Mouse (Mus musculus) gastrocnemius, postnatal 10 days (tissue): Measurements from ENCODE around the gene Stx2. TPM values are rescaled to one million over a fixed set of nuclear protein-coding genes. Genes with fewer than 3 reads are reported as not detected.
A peak's percentile ranks its signal among the peaks of the same experiment; 100 is the strongest.

ENCODE experiments used
- DNase-seq: peaks from one replicate; pipeline ENCODE4 v3.0.0; 2021; ENCODE audit warnings: mixed read lengths
- total RNA-seq, 2 experiments: library from RNA; stranded (reverse); gene quantifications; 2 replicates each; pipeline ENCODE4 v1.2.3; 2021

Gene Stx2
- total RNA-seq, 2 experiments from 2014 or later, result 11.5 to 15.3 TPM

DNA sequence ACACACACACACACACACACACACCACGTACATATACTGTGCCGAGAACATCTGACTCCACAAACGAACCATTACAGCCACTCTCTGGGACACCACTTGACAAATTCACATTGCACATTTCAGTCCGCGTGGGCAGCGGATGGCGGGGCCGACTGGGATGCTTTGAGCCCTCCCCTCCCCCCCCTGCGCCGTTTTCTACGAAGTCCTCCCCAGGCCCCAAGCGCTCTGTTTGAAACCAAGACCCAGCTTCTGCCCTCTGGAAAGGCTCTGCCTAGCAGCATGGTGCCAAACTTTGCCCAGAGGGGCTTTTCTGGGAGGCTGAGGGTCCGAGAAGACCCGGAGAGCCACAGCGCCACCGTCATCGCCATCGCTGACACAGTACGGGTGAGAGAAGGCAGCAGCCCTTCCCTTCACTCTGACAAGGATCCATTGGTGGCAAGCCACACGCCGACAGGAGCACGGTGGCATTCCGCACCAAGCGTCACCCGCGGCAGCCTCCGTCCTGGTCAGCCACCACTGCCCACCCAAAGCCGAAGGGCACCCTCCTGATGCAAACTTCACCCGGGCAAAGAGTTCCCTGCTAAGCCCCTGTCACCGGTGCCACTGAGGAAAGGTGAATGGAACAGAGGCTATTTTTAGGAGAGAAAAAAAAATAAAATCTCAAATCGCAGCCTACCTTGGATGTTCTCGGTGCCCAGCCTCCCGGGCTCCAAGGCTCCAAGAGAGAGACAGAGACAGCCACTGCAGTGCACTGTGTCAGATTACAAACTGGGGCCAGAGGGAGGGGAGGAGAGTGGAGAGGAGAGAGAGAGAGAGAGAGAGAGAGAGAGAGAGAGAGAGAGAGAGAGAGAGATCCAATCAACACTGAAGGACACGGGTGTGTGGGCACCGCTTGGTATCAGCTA is 55.8 kb downstream of the Stx2 start:
- no peak for DNase-seq

DNA sequence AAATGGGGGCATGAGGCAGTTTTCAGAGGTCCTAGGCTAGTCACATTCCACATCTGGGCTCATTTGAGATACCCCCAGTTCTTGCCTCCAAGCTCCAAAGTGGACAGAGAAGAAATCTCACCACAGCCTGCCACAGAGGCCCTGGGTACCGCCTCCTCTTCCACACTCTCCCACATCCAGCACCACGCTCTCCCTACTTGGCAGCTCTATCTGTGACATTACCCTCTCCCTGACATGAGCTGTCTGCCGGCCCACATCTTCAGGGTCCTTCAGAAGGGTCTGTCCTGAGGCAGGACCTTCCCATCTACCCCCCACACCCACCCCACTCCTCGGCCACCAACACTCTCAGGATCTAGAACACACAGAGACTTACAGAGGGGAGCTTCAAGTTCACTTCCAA is 56.9 kb downstream of the Stx2 start:
- DNase-seq, result no peak

DNA sequence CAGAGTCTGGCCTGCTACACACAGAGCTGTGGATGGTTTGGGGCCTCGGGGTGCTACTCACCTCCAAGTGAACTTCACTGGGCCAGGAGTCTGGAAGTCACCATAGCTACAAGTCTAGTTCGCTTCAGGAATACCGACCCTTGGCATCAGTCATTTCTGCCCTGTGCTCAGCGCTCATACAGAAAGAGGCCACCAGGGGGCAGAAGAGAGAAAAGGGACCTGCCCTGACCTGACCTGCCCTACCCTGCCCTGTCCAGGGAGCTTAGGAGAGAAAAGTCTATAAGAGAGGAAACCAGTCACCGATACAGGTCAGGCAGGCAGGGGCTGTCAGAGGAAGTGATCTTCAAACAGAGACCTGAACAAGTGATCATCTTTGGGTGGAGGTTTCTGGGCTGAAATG is 61.3 kb downstream of the Stx2 start:
- DNase-seq, result peak; percentile 48

DNA sequence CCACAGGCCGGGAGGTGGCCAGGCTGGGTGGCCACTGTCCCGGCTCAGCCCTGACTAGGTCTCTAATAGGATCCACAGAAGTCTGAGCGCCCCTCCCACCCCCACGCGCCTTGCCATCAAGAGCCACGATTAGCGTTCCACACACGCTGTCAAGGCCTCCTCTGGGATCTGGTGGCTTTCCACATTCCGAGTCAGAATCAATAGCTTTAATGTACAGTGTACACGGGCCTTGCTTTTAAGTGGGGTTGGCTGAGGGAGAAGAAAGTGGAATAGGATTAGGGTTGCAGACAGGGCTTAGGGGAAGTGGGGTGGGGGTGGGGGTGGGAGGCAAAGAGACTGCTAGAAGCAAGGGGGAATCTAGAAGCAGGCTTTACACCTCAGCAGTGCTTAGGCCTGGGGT is 67.9 kb downstream of the Stx2 start:
- no peak for DNase-seq

DNA sequence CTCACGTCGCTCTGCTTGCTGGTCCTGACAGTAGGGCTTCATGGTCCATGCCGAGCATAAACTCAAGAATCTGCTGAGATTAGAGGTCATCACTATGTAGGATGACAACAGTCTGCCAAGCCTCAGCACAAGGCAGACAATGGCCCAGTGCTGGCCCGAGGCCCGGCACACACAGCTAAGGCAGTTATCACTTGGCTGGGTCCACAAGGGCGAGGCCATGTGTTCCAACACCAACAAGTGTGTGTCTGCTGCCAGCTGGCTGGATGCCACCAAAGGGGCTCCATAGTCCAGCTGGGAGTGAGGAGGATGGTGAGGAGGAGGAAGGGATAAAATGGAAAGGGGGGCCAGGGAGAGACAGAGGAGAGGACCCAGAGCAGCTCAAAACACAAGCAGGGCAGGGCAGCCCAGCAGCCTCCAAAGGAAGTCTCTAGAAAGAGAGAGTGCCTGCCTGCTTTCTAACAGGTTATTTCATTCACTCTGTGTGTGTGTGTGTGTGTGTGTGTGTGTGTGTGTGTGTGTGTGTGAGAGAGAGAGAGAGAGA is 72.9 kb downstream of the Stx2 start:
- DNase-seq, result no peak

Other genes with a start within 250 kb of the Stx2 start
- under 1 TPM; 0.07 to 0.25 TPM for gene Rimbp2, start 55.1 kb downstream of the Stx2 start, total RNA-seq
- 10 to 100 TPM; 88.5 to 91.3 TPM for gene Ran, start 11.5 kb upstream of the Stx2 start, total RNA-seq
- gene Adgrd1, start 88.2 kb upstream of the Stx2 start, total RNA-seq, result 10 to 100 TPM in 1 of 2 experiments, 1 to 10 TPM in 1; 5.8 to 10.3 TPM